Comparison of ENCODE assay signal across 8 mouse cellular contexts in genomic region chr11:99042834-99043431, GRCm38 (mm10). TPM values are rescaled to one million over a fixed set of nuclear protein-coding genes. Genes with fewer than 3 reads are reported as not detected.
DNase-seq lines count a peak whose midpoint lies in the region; ATAC-seq lines count a peak whose summit lies in the region.

No protein-coding gene starts in this region.

- no peaks in the 10 kb centered on the region for H3K36me3 ChIP-seq in heart, embryonic 11.5 days (ENCODE audit: control insufficient read depth, insufficient read depth, low read length)

- H3K4me2 ChIP-seq in heart, embryonic 11.5 days: peak overlapping the region; percentile 89

- no peaks in the 10 kb centered on the region for H3K27me3 ChIP-seq in heart, embryonic 11.5 days (ENCODE audit: control insufficient read depth, insufficient read depth, low read length)

- H3K4me3 ChIP-seq in heart, embryonic 11.5 days (ENCODE audit: low read depth, low read length): peak overlapping the region; percentile 60

- WGBS in heart, embryonic 11.5 days (ENCODE audit: insufficient replicate concordance): 18% methylated on average over 12 of the region's 12 CpGs

- peaks cover 29% of the 10 kb centered on the region for H3K4me1 ChIP-seq in heart, embryonic 11.5 days (ENCODE audit: control insufficient read depth, insufficient read depth, low read length)

- ATAC-seq in heart, embryonic 11.5 days (replicated peaks; ENCODE audit: insufficient number of reproducible peaks, low FRiP score, low TSS enrichment): no peak

- H3K27ac ChIP-seq in heart, embryonic 11.5 days (ENCODE audit: low read depth, low read length): peak overlapping the region; percentile 86

- no peaks in the 10 kb centered on the region for H3K9me3 ChIP-seq in heart, embryonic 11.5 days (replicated peaks; ENCODE audit: control insufficient read depth, low read length)

- peak overlapping the region; percentile 77 for H3K9ac ChIP-seq in heart, embryonic 11.5 days (ENCODE audit: low read depth, low read length)

- peak; percentile 60 for DNase-seq in CD4-positive, CD25-positive, alpha-beta regulatory T cell, adult 2 months (ENCODE audit: low read depth, low spot score)
- peak; percentile 33 to 66 for DNase-seq in adrenal gland, postnatal 36 days
- DNase-seq in kidney, adult 9 months: peak; percentile 92
- DNase-seq in lung, postnatal 25 days (ENCODE audit: low spot score): peak; percentile 68
- DNase-seq in telencephalon, adult 2 months (ENCODE audit: low read depth, low spot score): peak; percentile 17
- no peak for DNase-seq in frontal cortex, postnatal 10 days (ENCODE audit: low spot score in 2 of 2)
- no peak for DNase-seq in thymus, postnatal 36 days

RNA-seq across cellular contexts. Expression of gene Igfbp4, which starts 1.9 kb away (rescaled TPM):
- 10 to 100 TPM; 82.3 to 97.6 TPM for total RNA-seq in adrenal gland, postnatal 36 days (2021)
- 284 and 289 TPM in 2 replicates for polyA plus RNA-seq in heart, embryonic 11.5 days (2014; fragmentation: Nextera tagmentation; extraction: Ambion mirVana)

RNA-seq across cellular contexts. Expression of gene Top2a, which starts 18.9 kb away (rescaled TPM):
- total RNA-seq in adrenal gland, postnatal 36 days (2021): 10 to 100 TPM; 15.4 to 20.5 TPM
- polyA plus RNA-seq in heart, embryonic 11.5 days (2014; fragmentation: Nextera tagmentation; extraction: Ambion mirVana): 220 and 244 TPM in 2 replicates

RNA-seq across cellular contexts. Expression of gene Tns4, which starts 46.2 kb away (rescaled TPM):
- total RNA-seq in adrenal gland, postnatal 36 days (2021): under 1 TPM; 0.13 to 0.20 TPM
- 0.13 TPM in 1 of 2 replicates, not detected in the other for polyA plus RNA-seq in heart, embryonic 11.5 days (2014; fragmentation: Nextera tagmentation; extraction: Ambion mirVana)

Comparison
In these comparisons a context has a peak if more than half of its experiments do, and no peak if none do; other contexts are left out.
1. DNase-seq: peak in CD4-positive, CD25-positive, alpha-beta regulatory T cell, adult 2 months (single experiment), adrenal gland, postnatal 36 days (2 of 2), kidney, adult 9 months (single experiment), lung, postnatal 25 days (single experiment) and telencephalon, adult 2 months (single experiment); none in frontal cortex, postnatal 10 days (0 of 2) and thymus, postnatal 36 days (0 of 2).